Mouse (Mus musculus) forebrain, embryonic 13.5 days (tissue): ENCODE measurements around the gene Dnah11. TPM values are rescaled to one million over a fixed set of nuclear protein-coding genes. Genes with fewer than 3 reads are reported as not detected.
"Not testable (repeated sequence)": the region's sequence is repeated elsewhere in the genome, so short reads cannot be mapped to it uniquely, and the experiment has no call there.

ENCODE experiments used
- ATAC-seq: fragments of 200-750 bp; cut with Nextera tagmentation; 2 replicates; pipeline ENCODE4 v1.8.0; 2017
- H3K27ac ChIP-seq: fragments of 300-500 bp; sonication (generic); 2 replicates; pipeline ENCODE4 v1.5.1; 2015; ENCODE audit warnings: inconsistent platforms, mild to moderate bottlenecking, moderate library complexity
- H3K27me3 ChIP-seq: fragments of 300-500 bp; sonication (generic); 2 replicates; pipeline ENCODE4 v1.6.1; 2015; ENCODE audit warnings: mild to moderate bottlenecking, inconsistent platforms
- H3K36me3 ChIP-seq: fragments of 300-500 bp; sonication (generic); 2 replicates; pipeline ENCODE4 v1.6.1; 2015; ENCODE audit warnings: mild to moderate bottlenecking, inconsistent platforms; ENCODE audit not compliant: poor library complexity, severe bottlenecking
- H3K4me1 ChIP-seq: fragments of 300-500 bp; sonication (generic); 2 replicates; pipeline ENCODE4 v1.6.1; 2015; ENCODE audit warnings: inconsistent platforms
- H3K4me2 ChIP-seq: fragments of 300-500 bp; sonication (generic); 2 replicates; pipeline ENCODE4 v1.6.1; 2015; ENCODE audit warnings: inconsistent platforms, mild to moderate bottlenecking, moderate library complexity
- H3K4me3 ChIP-seq: fragments of 300-500 bp; sonication (generic); 2 replicates; pipeline ENCODE4 v1.5.1; 2015; ENCODE audit warnings: mild to moderate bottlenecking, inconsistent platforms
- H3K9ac ChIP-seq: fragments of 300-500 bp; sonication (generic); 2 replicates; pipeline ENCODE4 v1.6.1; 2015; ENCODE audit warnings: mild to moderate bottlenecking, inconsistent platforms
- H3K9me3 ChIP-seq: fragments of 300-500 bp; sonication (generic); replicated peaks from 2 replicates; pipeline ENCODE4 v1.6.1; 2016; ENCODE audit warnings: inconsistent platforms
- WGBS: fragments of 180-500 bp; shearing (Covaris S2); methylation state at CpG from one replicate; pipeline ENCODE4 v1.1.7; 2015; 5-methylcytosine and 5-hydroxymethylcytosine counted together
- polyA plus RNA-seq: library from polyadenylated mRNA; unstranded; fragments of >200 nt; fragmentation: Nextera tagmentation; extraction: Ambion mirVana; gene quantifications from 2 replicates; pipeline ENCODE4 v1.2.1, GENCODE M21; 2015

The Dnah11 gene
- polyA plus RNA-seq, 1 experiment from 2014 or later: 0.10 TPM

DNA sequence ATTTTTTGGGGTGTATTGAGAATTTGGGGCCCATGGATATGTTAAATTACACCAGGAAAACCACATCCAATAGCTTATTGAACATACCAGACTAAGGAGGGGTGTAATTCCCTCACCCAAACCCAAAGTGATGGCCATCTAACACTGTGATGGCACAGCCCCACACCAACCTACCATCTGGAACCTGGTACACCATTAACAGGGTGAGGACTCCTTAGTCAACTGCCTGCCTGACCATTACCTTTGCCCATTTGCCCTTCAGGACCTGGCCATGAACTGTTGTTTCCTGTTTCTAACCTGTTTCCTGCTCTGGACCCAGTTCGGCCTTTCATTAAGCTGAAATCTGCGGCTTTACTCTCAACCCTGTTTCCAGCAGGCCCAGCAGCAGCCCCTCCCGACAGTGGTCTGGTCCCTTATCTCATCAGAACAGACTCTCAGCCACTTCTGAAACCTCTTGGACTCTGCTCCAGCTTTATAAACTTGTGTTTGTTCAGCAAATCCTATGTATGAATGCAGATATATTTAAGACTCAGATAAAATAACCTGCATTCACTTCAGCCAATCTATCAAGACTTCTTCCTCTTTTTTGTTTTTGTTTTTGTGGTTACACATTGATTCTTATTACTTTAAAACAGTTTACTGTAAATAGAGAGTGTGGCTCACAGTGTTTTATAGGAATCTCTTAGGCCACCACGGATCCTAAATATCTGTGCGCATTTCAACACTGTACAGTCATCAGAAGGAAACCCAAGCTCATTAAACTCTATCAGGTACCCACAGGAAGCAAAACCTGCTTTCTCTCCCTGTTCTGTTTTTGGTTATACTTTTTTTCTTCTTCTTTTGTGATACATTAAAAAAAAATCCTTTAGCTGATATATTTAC is 251.8 kb downstream of the Dnah11 start:
- ATAC-seq: no peak
- no peak overlapping the region for H3K4me2 ChIP-seq

DNA sequence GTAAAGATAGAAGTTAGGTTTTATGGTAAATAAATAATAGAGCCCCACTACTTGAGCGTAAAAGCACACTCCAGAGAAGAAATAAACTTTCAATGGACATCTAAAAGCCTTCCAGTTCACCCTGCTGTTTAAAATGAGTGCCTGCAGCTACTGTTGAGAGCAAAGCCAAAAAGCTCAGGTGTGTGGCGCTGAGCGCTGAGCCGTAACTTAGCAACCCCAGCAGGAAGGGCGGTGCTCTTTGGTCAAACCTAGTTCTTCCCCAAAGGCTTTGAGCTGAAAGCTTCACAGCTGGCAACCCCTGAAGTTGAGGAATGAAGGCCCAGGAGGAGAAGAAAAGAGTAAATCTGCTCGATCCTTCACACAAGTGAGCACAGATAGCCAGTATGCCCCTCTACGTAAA is 256.9 kb downstream of the Dnah11 start:
- no peaks in the 10 kb centered on the region for H3K4me1 ChIP-seq
- no peak overlapping the region for H3K27ac ChIP-seq
- no peak overlapping the region for H3K9ac ChIP-seq
- WGBS: 30% methylated on average over 7 of the region's 7 CpGs
- H3K4me2 ChIP-seq: no peak overlapping the region
- H3K9me3 ChIP-seq: no peaks in the 10 kb centered on the region
- no peak for ATAC-seq
- H3K4me3 ChIP-seq: no peak overlapping the region
- H3K27me3 ChIP-seq: no peaks in the 10 kb centered on the region
- H3K36me3 ChIP-seq: no peaks in the 10 kb centered on the region

More for the DNA sequence above, 251.8 kb downstream of the Dnah11 start:
- Histone ChIP-seq H3K9me3 (no peaks in the 10 kb centered on the region), H3K36me3 (no peaks in the 10 kb centered on the region), H3K27ac (no peak overlapping the region), H3K4me1 (no peaks in the 10 kb centered on the region), H3K4me3 (no peak overlapping the region), H3K27me3 (no peaks in the 10 kb centered on the region), H3K9ac (no peak overlapping the region)
- 87% methylated on average over 5 of the region's 5 CpGs for whole genome bisulfite sequencing

DNA sequence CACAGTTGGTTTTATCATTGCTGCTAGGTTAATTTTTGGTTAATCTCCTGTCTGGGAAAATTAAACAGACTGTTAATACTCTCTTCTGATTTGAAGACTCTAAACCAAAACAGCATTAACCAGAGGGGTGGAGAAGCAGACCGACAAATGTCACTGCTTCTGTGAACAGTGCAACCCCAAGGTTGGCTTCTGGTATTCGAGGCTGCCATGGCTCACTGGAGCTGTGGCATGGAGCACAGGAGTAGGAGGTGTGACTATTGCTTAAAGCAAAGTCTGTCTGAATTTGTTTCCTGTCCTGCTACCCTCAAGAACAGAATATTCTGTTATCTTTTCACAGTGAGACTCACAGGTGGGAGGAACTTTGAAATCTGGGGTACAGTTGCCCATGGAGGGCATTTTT is 260.6 kb downstream of the Dnah11 start:
- no peaks in the 10 kb centered on the region for H3K36me3 ChIP-seq
- no peaks in the 10 kb centered on the region for H3K4me1 ChIP-seq
- ATAC-seq: no peak
- no peak overlapping the region for H3K9ac ChIP-seq
- H3K27ac ChIP-seq: no peak overlapping the region
- 73% methylated on average over 2 of the region's 2 CpGs for WGBS
- no peak overlapping the region for H3K4me3 ChIP-seq
- no peaks in the 10 kb centered on the region for H3K27me3 ChIP-seq
- H3K9me3 ChIP-seq: no peaks in the 10 kb centered on the region
- H3K4me2 ChIP-seq: no peak overlapping the region

DNA sequence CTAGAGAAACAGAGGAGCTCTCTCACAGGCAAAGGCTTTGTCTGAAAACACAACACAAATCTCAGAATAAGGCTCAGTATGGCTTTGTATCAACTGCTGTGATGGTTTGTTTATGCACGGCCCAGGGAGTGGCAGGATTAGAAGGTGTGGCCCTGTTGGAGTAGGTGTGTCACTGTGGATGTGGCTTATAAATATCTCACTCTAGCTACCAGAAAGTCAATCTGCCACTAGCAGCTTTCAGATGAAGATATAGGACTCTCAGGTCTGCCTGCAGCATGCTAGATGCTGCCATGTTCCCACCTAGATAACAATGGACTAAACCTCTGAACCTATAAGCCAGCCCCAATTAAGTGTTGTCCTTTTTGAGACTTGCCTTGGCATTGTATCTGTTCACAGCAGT is 266.8 kb downstream of the Dnah11 start:
- no peak overlapping the region for H3K4me3 ChIP-seq
- H3K4me1 ChIP-seq: no peaks in the 10 kb centered on the region
- 72% methylated on average over 1 of the region's 1 CpGs for WGBS
- H3K27ac ChIP-seq: no peak overlapping the region
- no peak overlapping the region for H3K9ac ChIP-seq
- H3K36me3 ChIP-seq: no peaks in the 10 kb centered on the region
- no peak overlapping the region for H3K4me2 ChIP-seq
- no peaks in the 10 kb centered on the region for H3K27me3 ChIP-seq
- no peaks in the 10 kb centered on the region for H3K9me3 ChIP-seq
- no peak for ATAC-seq

DNA sequence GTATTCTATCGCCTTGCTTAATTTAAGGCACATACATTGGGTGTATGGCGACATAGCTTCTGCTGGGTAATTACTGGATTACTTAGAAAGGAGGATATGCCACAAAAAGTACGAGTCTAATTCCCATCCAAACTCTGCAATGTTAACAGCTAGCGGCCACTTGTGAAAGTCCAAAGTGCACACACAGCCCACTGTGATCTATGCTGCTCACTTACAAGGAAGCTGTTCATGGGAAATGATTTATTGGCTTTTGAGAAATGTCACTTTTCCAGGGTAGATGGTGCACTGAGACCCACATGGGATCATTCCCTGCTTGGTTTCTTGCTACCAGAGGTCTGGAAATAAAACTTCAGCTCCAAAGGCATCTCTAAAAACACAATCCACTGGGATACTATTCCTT is 269.1 kb downstream of the Dnah11 start:
- no peak overlapping the region for H3K4me2 ChIP-seq
- WGBS: 89% methylated on average over 4 of the region's 4 CpGs

DNA sequence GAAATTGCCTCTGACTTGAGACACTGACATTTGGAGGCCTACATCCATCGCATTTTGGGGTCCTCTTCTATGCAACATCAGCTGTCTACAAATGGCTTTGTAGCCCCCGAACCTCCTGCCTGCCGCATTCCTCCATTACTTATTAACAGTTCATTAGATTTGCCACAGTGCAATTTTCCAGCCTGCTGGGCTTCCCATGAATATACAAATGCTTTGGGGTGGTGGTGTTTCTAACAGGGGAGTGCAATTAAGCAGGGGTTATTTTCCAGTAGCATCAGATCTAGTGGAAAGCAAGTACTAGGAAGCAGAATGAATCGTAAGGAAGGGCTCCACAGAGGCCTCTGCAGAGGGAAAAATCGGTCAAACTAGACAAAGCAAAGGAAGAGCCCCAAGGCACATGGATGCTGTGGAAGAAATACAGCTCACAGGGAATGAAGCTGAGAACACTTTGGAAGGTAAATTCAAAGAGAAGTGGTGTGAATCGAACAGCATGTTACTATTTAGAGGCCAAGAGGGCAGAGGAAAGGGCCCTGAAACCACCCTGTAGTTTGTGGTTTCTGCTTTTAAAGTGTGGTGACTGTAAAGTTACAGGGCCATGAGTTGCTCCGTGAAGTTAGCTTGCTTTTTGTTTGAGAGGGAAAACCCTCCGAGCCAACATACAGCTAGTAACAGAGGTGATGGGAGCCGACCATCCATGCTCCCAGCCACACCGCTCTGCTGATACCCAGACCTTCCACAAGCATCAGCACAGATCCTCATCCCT is 282.8 kb downstream of the Dnah11 start:
- ATAC-seq: peak; percentile 69; the same call in 1 of the 2 replicates
- Histone ChIP-seq H3K27ac (peak overlapping the region; percentile 10; the same call in 1 of the 2 replicates), H3K9ac (no peak overlapping the region), H3K4me3 (no peak overlapping the region), H3K27me3 (0 out of 2 replicates have a peak, but pooled peaks cover 4% of the 10 kb centered on the region), H3K4me2 (no peak overlapping the region), H3K9me3 (no peaks in the 10 kb centered on the region), H3K36me3 (no peaks in the 10 kb centered on the region), H3K4me1 (peaks cover 27% of the 10 kb centered on the region)
- WGBS: 32% methylated on average over 10 of the region's 10 CpGs

More for the DNA sequence above, 269.1 kb downstream of the Dnah11 start:
- no peaks in the 10 kb centered on the region for H3K27me3 ChIP-seq
- H3K4me3 ChIP-seq: no peak overlapping the region
- no peak overlapping the region for H3K27ac ChIP-seq
- H3K9ac ChIP-seq: no peak overlapping the region
- no peaks in the 10 kb centered on the region for H3K36me3 ChIP-seq
- no peaks in the 10 kb centered on the region for H3K9me3 ChIP-seq
- H3K4me1 ChIP-seq: no peaks in the 10 kb centered on the region
- no peak for ATAC-seq

DNA sequence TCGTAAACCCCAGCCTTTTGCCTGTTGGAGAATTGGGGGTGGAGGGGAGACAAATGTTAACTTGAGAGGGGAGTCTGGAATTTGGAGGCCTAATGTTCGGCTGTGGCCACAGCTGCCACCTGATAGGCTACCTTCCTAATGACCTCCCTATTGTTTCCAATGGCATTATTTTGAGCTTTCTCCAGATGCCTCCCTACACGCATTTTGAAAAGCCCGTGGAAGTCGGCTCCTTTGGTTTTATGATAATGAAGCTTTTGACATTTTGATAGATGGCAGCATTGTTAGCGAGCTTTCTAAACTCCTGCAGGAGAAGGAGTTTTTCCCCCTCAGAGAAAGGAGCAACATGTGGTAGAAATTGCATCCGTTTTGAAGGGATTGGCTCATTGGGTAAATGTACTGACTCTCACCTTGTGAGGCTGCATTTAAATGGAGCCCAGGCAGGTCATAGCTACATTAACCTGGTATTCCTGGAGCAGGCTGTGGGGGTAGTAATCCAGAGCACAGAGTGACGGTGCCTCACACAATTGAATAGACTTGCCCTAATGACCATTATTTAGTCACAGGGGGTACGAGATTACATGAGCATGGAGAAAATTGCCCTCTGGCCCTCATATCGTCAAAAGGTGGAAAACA is 284.1 kb downstream of the Dnah11 start:
- ATAC-seq: 0 out of 2 replicates have a peak, but pooled peaks have one; percentile 24
- H3K36me3 ChIP-seq: no peaks in the 10 kb centered on the region
- no peak overlapping the region for H3K27ac ChIP-seq
- peaks cover 27% of the 10 kb centered on the region for H3K4me1 ChIP-seq
- H3K4me3 ChIP-seq: no peak overlapping the region
- no peak overlapping the region for H3K9ac ChIP-seq
- 0 out of 2 replicates have a peak, but pooled peaks cover 4% of the 10 kb centered on the region for H3K27me3 ChIP-seq
- H3K9me3 ChIP-seq: no peaks in the 10 kb centered on the region
- 8% methylated on average over 10 of the region's 10 CpGs for WGBS
- H3K4me2 ChIP-seq: no peak overlapping the region

DNA sequence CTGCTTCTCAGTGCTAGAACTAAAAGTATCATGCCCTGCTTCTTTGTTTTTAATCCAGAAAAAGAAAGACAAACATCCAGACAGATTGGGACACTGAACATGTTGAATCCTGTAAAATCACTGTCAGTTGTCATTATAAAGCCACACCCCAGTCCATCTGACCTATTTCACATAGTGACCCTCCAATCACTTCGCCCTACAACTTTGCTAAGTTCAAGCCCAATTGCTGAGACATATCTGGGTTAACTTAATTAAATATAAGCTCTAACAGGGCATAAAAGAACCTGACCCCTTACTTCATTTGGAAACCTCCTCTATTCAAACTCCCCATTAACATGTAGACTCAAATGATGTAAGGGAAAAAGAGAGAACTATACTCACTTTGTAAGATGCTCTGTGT is 287.4 kb downstream of the Dnah11 start:
- no peak overlapping the region for H3K4me2 ChIP-seq
- no peak overlapping the region for H3K27ac ChIP-seq
- H3K9ac ChIP-seq: no peak overlapping the region
- no peaks in the 10 kb centered on the region for H3K36me3 ChIP-seq
- 0 out of 2 replicates have a peak, but pooled peaks cover 4% of the 10 kb centered on the region for H3K27me3 ChIP-seq
- no peaks in the 10 kb centered on the region for H3K9me3 ChIP-seq
- H3K4me3 ChIP-seq: no peak overlapping the region
- peaks cover 22% of the 10 kb centered on the region for H3K4me1 ChIP-seq
- 84% methylated on average over 1 of the region's 1 CpGs for WGBS
- ATAC-seq: no peak

DNA sequence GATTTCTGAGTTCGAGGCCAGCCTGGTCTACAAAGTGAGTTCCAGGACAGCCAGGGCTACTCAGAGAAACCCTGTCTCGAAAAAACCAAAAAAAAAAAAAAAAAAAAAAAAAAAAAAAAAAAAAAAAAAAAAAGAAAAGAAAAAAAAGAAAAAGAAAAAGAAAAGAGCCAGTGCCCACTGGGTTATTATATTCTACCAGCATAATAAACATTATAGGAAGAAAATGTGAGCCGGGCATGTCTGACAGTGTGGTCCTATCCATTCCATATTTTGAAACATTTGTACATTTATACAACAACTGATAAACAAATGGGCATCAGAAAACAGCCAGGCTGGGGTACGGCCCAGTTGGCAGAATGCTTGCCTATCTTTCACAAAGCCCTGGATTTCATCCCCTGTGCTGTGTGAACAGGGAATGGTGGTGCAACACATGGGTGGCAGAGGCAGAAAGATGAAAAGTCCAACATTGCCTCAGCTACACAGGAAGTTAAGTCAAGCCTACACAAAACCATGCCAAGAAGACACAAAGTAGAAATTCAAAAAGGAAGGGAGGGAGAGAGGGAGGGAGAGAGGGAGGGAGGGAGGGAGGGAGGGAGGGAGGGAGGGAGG is 293.5 kb downstream of the Dnah11 start:
- 92% methylated on average over 4 of the region's 4 CpGs for WGBS
- H3K9me3 ChIP-seq: not testable (repeated sequence)

DNA sequence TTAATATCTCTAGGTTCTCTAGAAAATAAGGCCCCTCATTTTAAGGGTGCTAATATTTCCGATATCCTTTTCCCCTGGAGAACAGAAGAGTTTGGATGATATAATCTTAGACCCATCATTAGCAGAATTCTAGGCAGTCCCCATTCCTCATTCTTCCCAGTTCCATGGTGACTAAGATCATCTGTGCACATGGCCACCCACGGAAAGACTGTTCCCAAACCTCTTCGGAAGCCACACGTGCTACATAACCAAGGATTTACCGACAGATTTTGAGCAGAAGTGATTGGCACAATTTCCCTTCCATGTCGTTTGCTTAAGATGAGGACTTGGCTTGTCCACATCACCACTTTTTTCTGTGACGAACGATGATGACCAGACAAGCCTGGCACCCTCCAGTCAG is 295.2 kb downstream of the Dnah11 start:
- WGBS: 93% methylated on average over 8 of the region's 8 CpGs

More for the DNA sequence above, 293.5 kb downstream of the Dnah11 start:
- not testable (repeated sequence) for H3K27ac ChIP-seq, H3K36me3 ChIP-seq, H3K9ac ChIP-seq, ATAC-seq, H3K4me1 ChIP-seq, H3K4me2 ChIP-seq, H3K27me3 ChIP-seq, H3K4me3 ChIP-seq

DNA sequence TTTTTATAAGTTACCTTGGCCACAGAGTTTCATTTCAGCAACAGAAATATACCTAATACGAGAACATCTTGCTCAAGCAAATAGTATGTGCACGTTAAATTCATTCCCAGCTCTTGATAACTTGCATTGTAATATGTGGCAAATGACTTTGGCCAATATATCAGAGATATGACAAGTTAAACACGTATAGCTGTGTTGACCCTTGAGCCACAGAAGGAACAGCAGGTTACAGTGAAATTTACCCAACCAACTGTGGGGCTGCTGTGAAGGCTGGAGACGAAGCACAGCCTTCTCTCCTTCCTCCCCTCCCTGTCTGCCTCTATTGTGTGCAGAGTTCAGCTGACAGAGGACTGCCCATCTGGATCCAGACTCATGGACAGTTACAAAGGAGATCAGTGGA is 297.5 kb downstream of the Dnah11 start:
- not testable (repeated sequence) for H3K9me3 ChIP-seq, H3K4me1 ChIP-seq, H3K9ac ChIP-seq, ATAC-seq, H3K27ac ChIP-seq, H3K4me3 ChIP-seq, H3K36me3 ChIP-seq, H3K27me3 ChIP-seq, H3K4me2 ChIP-seq
- 67% methylated on average over 2 of the region's 4 CpGs for WGBS

More for the DNA sequence above, 295.2 kb downstream of the Dnah11 start:
- Histone ChIP-seq H3K9me3 (no peaks in the 10 kb centered on the region), H3K27me3 (no peaks in the 10 kb centered on the region), H3K4me2 (no peak overlapping the region), H3K4me1 (no peaks in the 10 kb centered on the region), H3K36me3 (no peaks in the 10 kb centered on the region), H3K27ac (no peak overlapping the region), H3K9ac (no peak overlapping the region), H3K4me3 (no peak overlapping the region)
- ATAC-seq: no peak
